Mouse (Mus musculus) bone marrow, adult 2 months (tissue): ENCODE measurements around the gene Gpr89.

Experiments used
- CTCF ChIP-seq: fragments of 200-500 bp; IDR thresholded peaks from 2 replicates; pipeline ENCODE4 v1.5.1; 2011; ENCODE audit warnings: low read length, control low read depth; ENCODE audit not compliant: control insufficient read depth, insufficient read depth
- POLR2A ChIP-seq: fragments of 200-500 bp; IDR thresholded peaks from 2 replicates; pipeline ENCODE4 v1.6.1; 2011; ENCODE audit warnings: low read depth, mild to moderate bottlenecking, control low read depth, low read length, borderline replicate concordance; ENCODE audit not compliant: control insufficient read depth

DNA sequence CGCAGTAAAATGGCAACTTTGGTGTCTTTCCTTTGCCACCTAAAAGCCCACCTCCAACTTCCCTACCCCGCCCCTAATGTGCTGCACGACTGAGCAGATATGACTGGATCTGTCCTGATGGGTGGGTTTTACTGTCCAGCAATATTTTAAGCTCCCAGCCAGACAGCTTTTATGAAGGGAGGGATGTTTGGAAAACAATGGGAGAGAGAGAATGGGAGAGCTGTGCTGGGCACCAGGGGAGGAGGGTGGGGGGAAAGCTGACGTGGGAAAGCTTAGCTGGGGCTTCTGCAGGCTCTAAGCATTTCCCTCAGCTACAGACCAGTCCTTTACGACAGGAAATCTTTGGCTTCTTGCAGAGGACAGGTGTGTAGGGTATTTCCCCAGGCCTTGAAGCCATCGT is 20.8 kb upstream of the Gpr89 start, which contains the start of gene Gja8:
- TF ChIP-seq POLR2A: no peak
- TF ChIP-seq CTCF: no peak
